Mouse (Mus musculus): ENCODE measurements around the gene Rpl23a. TPM values are rescaled to one million over a fixed set of nuclear protein-coding genes. Genes with fewer than 3 reads are reported as not detected.

Rpl23a gene
- polyA plus RNA-seq, 1 experiment from 2014 or later, result 698 TPM

- H3K36me3 ChIP-seq (ENCODE audit: control insufficient read depth, insufficient read depth, low read length), result peaks cover 24% of the 10 kb centered on the region
- 90% methylated on average over 18 of the region's 18 CpGs for WGBS
These were observed 23.2 kb downstream of the Rpl23a start for GRCm38 (mm10) chr11:78160171-78160570.

GRCm38 (mm10) chr11:78159557-78159956, 23.8 kb downstream of the Rpl23a start:
- Histone ChIP-seq H3K4me2 (ENCODE audit: low read length) (no peak overlapping the region), H3K27me3 (ENCODE audit: control insufficient read depth, insufficient read depth, low read depth, low read length) (no peaks in the 10 kb centered on the region), H3K9ac (ENCODE audit: low read depth, low read length) (no peak overlapping the region), H3K9me3 (replicated peaks; ENCODE audit: control insufficient read depth, low read length, poor library complexity, severe bottlenecking) (no peaks in the 10 kb centered on the region), H3K27ac (ENCODE audit: low read length) (no peak overlapping the region), H3K4me1 (ENCODE audit: control insufficient read depth, insufficient read depth, low read length) (peaks cover 25% of the 10 kb centered on the region), H3K36me3 (ENCODE audit: control insufficient read depth, insufficient read depth, low read length) (peaks cover 28% of the 10 kb centered on the region), H3K4me3 (ENCODE audit: low read depth, low read length) (no peak overlapping the region)
- WGBS, result 78% methylated on average over 7 of the region's 7 CpGs
- ATAC-seq, result no peak

More at GRCm38 (mm10) chr11:78160171-78160570, 23.2 kb downstream of the Rpl23a start:
- Histone ChIP-seq H3K4me3 (ENCODE audit: low read depth, low read length) (no peak overlapping the region), H3K9ac (ENCODE audit: low read depth, low read length) (no peak overlapping the region), H3K9me3 (replicated peaks; ENCODE audit: control insufficient read depth, low read length, poor library complexity, severe bottlenecking) (no peaks in the 10 kb centered on the region), H3K27ac (ENCODE audit: low read length) (no peak overlapping the region), H3K27me3 (ENCODE audit: control insufficient read depth, insufficient read depth, low read depth, low read length) (no peaks in the 10 kb centered on the region), H3K4me2 (ENCODE audit: low read length) (no peak overlapping the region), H3K4me1 (ENCODE audit: control insufficient read depth, insufficient read depth, low read length) (peaks cover 22% of the 10 kb centered on the region)
- ATAC-seq, result no peak

GRCm38 (mm10) chr11:78159096-78159495, 24.3 kb downstream of the Rpl23a start:
- Histone ChIP-seq H3K27ac (ENCODE audit: low read length) (no peak overlapping the region), H3K36me3 (ENCODE audit: control insufficient read depth, insufficient read depth, low read length) (peaks cover 30% of the 10 kb centered on the region), H3K9me3 (replicated peaks; ENCODE audit: control insufficient read depth, low read length, poor library complexity, severe bottlenecking) (no peaks in the 10 kb centered on the region), H3K9ac (ENCODE audit: low read depth, low read length) (no peak overlapping the region), H3K27me3 (ENCODE audit: control insufficient read depth, insufficient read depth, low read depth, low read length) (no peaks in the 10 kb centered on the region), H3K4me2 (ENCODE audit: low read length) (no peak overlapping the region), H3K4me1 (ENCODE audit: control insufficient read depth, insufficient read depth, low read length) (peaks cover 27% of the 10 kb centered on the region), H3K4me3 (ENCODE audit: low read depth, low read length) (no peak overlapping the region)
- WGBS, result 27% methylated on average over 2 of the region's 2 CpGs
- ATAC-seq, result peak; percentile 14; the same call in 1 of the 2 replicates

GRCm38 (mm10) chr11:78156156-78156699, 27.2 kb downstream of the Rpl23a start:
- WGBS, result 56% methylated on average over 6 of the region's 6 CpGs
- peaks cover 34% of the 10 kb centered on the region for H3K36me3 ChIP-seq (ENCODE audit: control insufficient read depth, insufficient read depth, low read length)
- no peak overlapping the region; the same call in 1 of the 2 replicates for H3K27ac ChIP-seq (ENCODE audit: low read length)

GRCm38 (mm10) chr11:78155674-78156073, 27.7 kb downstream of the Rpl23a start:
- Histone ChIP-seq H3K4me1 (ENCODE audit: control insufficient read depth, insufficient read depth, low read length) (peaks cover 10% of the 10 kb centered on the region; the same call in 1 of the 2 replicates), H3K4me3 (ENCODE audit: low read depth, low read length) (no peak overlapping the region), H3K9ac (ENCODE audit: low read depth, low read length) (no peak overlapping the region), H3K9me3 (replicated peaks; ENCODE audit: control insufficient read depth, low read length, poor library complexity, severe bottlenecking) (no peaks in the 10 kb centered on the region), H3K4me2 (ENCODE audit: low read length) (no peak overlapping the region), H3K36me3 (ENCODE audit: control insufficient read depth, insufficient read depth, low read length) (peaks cover 30% of the 10 kb centered on the region), H3K27me3 (ENCODE audit: control insufficient read depth, insufficient read depth, low read depth, low read length) (no peaks in the 10 kb centered on the region), H3K27ac (ENCODE audit: low read length) (no peak overlapping the region)
- 64% methylated on average over 5 of the region's 5 CpGs for WGBS
- no peak for ATAC-seq

More at GRCm38 (mm10) chr11:78156156-78156699, 27.2 kb downstream of the Rpl23a start:
- Histone ChIP-seq H3K4me2 (ENCODE audit: low read length) (no peak overlapping the region), H3K27me3 (ENCODE audit: control insufficient read depth, insufficient read depth, low read depth, low read length) (no peaks in the 10 kb centered on the region), H3K4me3 (ENCODE audit: low read depth, low read length) (no peak overlapping the region), H3K9ac (ENCODE audit: low read depth, low read length) (no peak overlapping the region), H3K4me1 (ENCODE audit: control insufficient read depth, insufficient read depth, low read length) (peaks cover 10% of the 10 kb centered on the region; the same call in 1 of the 2 replicates), H3K9me3 (replicated peaks; ENCODE audit: control insufficient read depth, low read length, poor library complexity, severe bottlenecking) (no peaks in the 10 kb centered on the region)
- no peak for ATAC-seq

DNA sequence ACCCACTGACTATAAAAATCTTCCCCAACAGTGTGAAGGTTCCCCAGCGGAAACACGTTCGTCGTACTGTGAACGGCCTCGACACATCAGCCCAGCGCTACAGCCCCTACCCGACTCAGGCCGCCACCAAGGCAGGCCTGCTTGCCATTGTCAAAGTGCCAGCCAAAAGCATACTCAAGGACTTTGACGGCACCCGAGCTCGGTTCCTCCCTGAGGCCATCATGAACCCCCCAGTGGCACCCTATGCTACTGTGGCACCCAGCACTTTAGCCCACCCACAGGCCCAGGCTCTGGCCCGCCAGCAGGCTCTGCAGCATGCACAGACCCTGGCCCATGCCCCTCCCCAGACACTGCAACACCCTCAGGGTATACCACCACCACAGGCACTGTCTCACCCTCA, 29.6 kb downstream of the Rpl23a start:
- H3K9me3 ChIP-seq (replicated peaks; ENCODE audit: control insufficient read depth, low read length, poor library complexity, severe bottlenecking), result no peaks in the 10 kb centered on the region
- no peak overlapping the region for H3K4me2 ChIP-seq (ENCODE audit: low read length)
- H3K4me3 ChIP-seq (ENCODE audit: low read depth, low read length), result no peak overlapping the region
- ATAC-seq, result no peak
- WGBS, result 79% methylated on average over 13 of the region's 13 CpGs
- no peaks in the 10 kb centered on the region for H3K27me3 ChIP-seq (ENCODE audit: control insufficient read depth, insufficient read depth, low read depth, low read length)
- peaks cover 8% of the 10 kb centered on the region; the same call in 1 of the 2 replicates for H3K4me1 ChIP-seq (ENCODE audit: control insufficient read depth, insufficient read depth, low read length)
- no peak overlapping the region for H3K9ac ChIP-seq (ENCODE audit: low read depth, low read length)
- H3K27ac ChIP-seq (ENCODE audit: low read length), result peak overlapping the region; percentile 80
- H3K36me3 ChIP-seq (ENCODE audit: control insufficient read depth, insufficient read depth, low read length), result peaks cover 22% of the 10 kb centered on the region

GRCm38 (mm10) chr11:78152299-78153231, 30.8 kb downstream of the Rpl23a start:
- Histone ChIP-seq H3K4me2 (ENCODE audit: low read length) (no peak overlapping the region), H3K36me3 (ENCODE audit: control insufficient read depth, insufficient read depth, low read length) (peaks cover 18% of the 10 kb centered on the region), H3K27me3 (ENCODE audit: control insufficient read depth, insufficient read depth, low read depth, low read length) (no peaks in the 10 kb centered on the region), H3K9me3 (replicated peaks; ENCODE audit: control insufficient read depth, low read length, poor library complexity, severe bottlenecking) (no peaks in the 10 kb centered on the region), H3K4me3 (ENCODE audit: low read depth, low read length) (no peak overlapping the region), H3K27ac (ENCODE audit: low read length) (peak overlapping the region; percentile 80), H3K4me1 (ENCODE audit: control insufficient read depth, insufficient read depth, low read length) (peaks cover 8% of the 10 kb centered on the region; the same call in 1 of the 2 replicates), H3K9ac (ENCODE audit: low read depth, low read length) (no peak overlapping the region)
- 50% methylated on average over 9 of the region's 9 CpGs for WGBS
- ATAC-seq, result peak; percentile 81

DNA sequence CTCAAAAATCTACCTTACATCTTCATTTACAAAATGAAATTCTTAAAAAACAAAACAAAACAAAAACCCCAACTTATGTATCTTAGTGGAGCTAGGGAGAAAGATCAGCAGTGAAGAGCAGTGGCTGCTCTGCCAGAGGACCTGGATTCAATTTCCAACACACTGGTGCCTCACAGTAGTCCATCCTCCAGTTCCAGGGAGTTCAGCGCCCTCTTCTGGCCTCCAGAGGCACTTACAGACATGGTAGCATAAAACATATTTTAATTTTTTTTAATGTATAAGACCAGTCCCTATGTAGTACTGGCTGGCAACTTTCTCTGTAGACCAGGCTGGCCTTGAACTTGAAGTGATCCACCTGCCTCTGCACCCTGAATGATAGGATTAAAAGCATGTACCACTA, 32.2 kb downstream of the Rpl23a start:
- H3K4me2 ChIP-seq (ENCODE audit: low read length), result no peak overlapping the region
- H3K4me1 ChIP-seq (ENCODE audit: control insufficient read depth, insufficient read depth, low read length), result peaks cover 8% of the 10 kb centered on the region; the same call in 1 of the 2 replicates
- no peaks in the 10 kb centered on the region for H3K27me3 ChIP-seq (ENCODE audit: control insufficient read depth, insufficient read depth, low read depth, low read length)
- no peak overlapping the region for H3K27ac ChIP-seq (ENCODE audit: low read length)
- no peaks in the 10 kb centered on the region for H3K9me3 ChIP-seq (replicated peaks; ENCODE audit: control insufficient read depth, low read length, poor library complexity, severe bottlenecking)
- H3K4me3 ChIP-seq (ENCODE audit: low read depth, low read length), result no peak overlapping the region
- 30% methylated on average over 1 of the region's 1 CpGs for WGBS
- peaks cover 23% of the 10 kb centered on the region for H3K36me3 ChIP-seq (ENCODE audit: control insufficient read depth, insufficient read depth, low read length)
- H3K9ac ChIP-seq (ENCODE audit: low read depth, low read length), result no peak overlapping the region
- no peak for ATAC-seq
